Mouse (Mus musculus): ENCODE data around the gene Gm27029. TPM values are rescaled to one million over a fixed set of nuclear protein-coding genes. Genes with fewer than 3 reads are reported as not detected.
"Not testable (repeated sequence)": the region's sequence is repeated elsewhere in the genome, so short reads cannot be mapped to it uniquely, and the experiment has no call there.

The Gm27029 gene
- total and polyA plus RNA-seq, 2 experiments from 2014 or later: 2.2 to 6.4 TPM

- Histone ChIP-seq H3K4me1 (ENCODE audit: insufficient read depth, low read length) (peaks cover 8% of the 10 kb centered on the region; the same call in 1 of the 2 replicates), H3K27me3 (ENCODE audit: insufficient read depth, low read length) (no peaks in the 10 kb centered on the region), H3K27ac (no peak overlapping the region), H3K9ac (replicated peaks; ENCODE audit: low read length) (no peak overlapping the region), H3K4me3 (ENCODE audit: low read length) (no peak overlapping the region), H3K9me3 (ENCODE audit: low read length) (no peaks in the 10 kb centered on the region), H3K36me3 (ENCODE audit: insufficient read depth, low read length) (peaks cover 43% of the 10 kb centered on the region), H3K4me2 (ENCODE audit: low read depth, low read length) (no peak overlapping the region)
- 89% methylated on average over 9 of the region's 9 CpGs for WGBS
- ATAC-seq (no peak), DNase-seq (ENCODE audit: low spot score) (no peak)
- TF ChIP-seq CTCF (IDR thresholded peaks at IDR 0.05; ENCODE audit: low read depth): no peak
Observed at GRCm38 (mm10) chr11:101457631-101458030, 33.0 kb upstream of the Gm27029 start.

- ATAC-seq (no peak), DNase-seq (ENCODE audit: low spot score) (no peak)
- no peak overlapping the region for H3K9ac ChIP-seq (replicated peaks; ENCODE audit: low read length)
- no peak overlapping the region for H3K4me3 ChIP-seq (ENCODE audit: low read length)
- TF ChIP-seq CTCF (IDR thresholded peaks at IDR 0.05; ENCODE audit: low read depth): no peak
- H3K9me3 ChIP-seq (ENCODE audit: low read length): no peaks in the 10 kb centered on the region
- H3K27ac ChIP-seq: no peak overlapping the region
- H3K4me1 ChIP-seq (ENCODE audit: insufficient read depth, low read length): 0 out of 2 replicates have a peak, but pooled peaks cover 4% of the 10 kb centered on the region
- H3K27me3 ChIP-seq (ENCODE audit: insufficient read depth, low read length): no peaks in the 10 kb centered on the region
- H3K36me3 ChIP-seq (ENCODE audit: insufficient read depth, low read length): peaks cover 36% of the 10 kb centered on the region
- no peak overlapping the region for H3K4me2 ChIP-seq (ENCODE audit: low read depth, low read length)
- 91% methylated on average over 7 of the region's 7 CpGs for WGBS
Observed at GRCm38 (mm10) chr11:101455627-101456026, 31.0 kb upstream of the Gm27029 start.

- 0 out of 2 replicates have a peak, but pooled peaks cover 4% of the 10 kb centered on the region for H3K4me1 ChIP-seq (ENCODE audit: insufficient read depth, low read length)
- no peak overlapping the region for H3K4me3 ChIP-seq (ENCODE audit: low read length)
- H3K36me3 ChIP-seq (ENCODE audit: insufficient read depth, low read length): peaks cover 28% of the 10 kb centered on the region
- 18% methylated on average over 6 of the region's 6 CpGs for WGBS
- H3K9me3 ChIP-seq (ENCODE audit: low read length): no peaks in the 10 kb centered on the region
- H3K27ac ChIP-seq: peak overlapping the region; percentile 51
- no peak for TF ChIP-seq CTCF (IDR thresholded peaks at IDR 0.05; ENCODE audit: low read depth)
- H3K4me2 ChIP-seq (ENCODE audit: low read depth, low read length): no peak overlapping the region
- H3K27me3 ChIP-seq (ENCODE audit: insufficient read depth, low read length): no peaks in the 10 kb centered on the region
- H3K9ac ChIP-seq (replicated peaks; ENCODE audit: low read length): no peak overlapping the region
- peak; percentile 64 for DNase-seq (ENCODE audit: low spot score)
- ATAC-seq: peak; percentile 65
Observed at GRCm38 (mm10) chr11:101454702-101455101, 30.1 kb upstream of the Gm27029 start.

- 0 out of 2 replicates have a peak, but pooled peaks cover 5% of the 10 kb centered on the region for H3K36me3 ChIP-seq (ENCODE audit: insufficient read depth, low read length)
Observed at GRCm38 (mm10) chr11:101452093-101452774, 27.6 kb upstream of the Gm27029 start.

GRCm38 (mm10) chr11:101451536-101451935 is 26.9 kb upstream of the Gm27029 start:
- Histone ChIP-seq H3K9ac (replicated peaks; ENCODE audit: low read length) (no peak overlapping the region), H3K4me1 (ENCODE audit: insufficient read depth, low read length) (0 out of 2 replicates have a peak, but pooled peaks cover 4% of the 10 kb centered on the region), H3K4me3 (ENCODE audit: low read length) (no peak overlapping the region), H3K27ac (no peak overlapping the region), H3K27me3 (ENCODE audit: insufficient read depth, low read length) (no peaks in the 10 kb centered on the region), H3K4me2 (ENCODE audit: low read depth, low read length) (no peak overlapping the region), H3K36me3 (ENCODE audit: insufficient read depth, low read length) (no peaks in the 10 kb centered on the region), H3K9me3 (ENCODE audit: low read length) (no peaks in the 10 kb centered on the region)
- ATAC-seq (no peak), DNase-seq (ENCODE audit: low spot score) (no peak)
- 94% methylated on average over 10 of the region's 10 CpGs for WGBS
- no peak for TF ChIP-seq CTCF (IDR thresholded peaks at IDR 0.05; ENCODE audit: low read depth)

More at GRCm38 (mm10) chr11:101452093-101452774, 27.6 kb upstream of the Gm27029 start:
- Histone ChIP-seq H3K27ac (no peak overlapping the region), H3K4me3 (ENCODE audit: low read length) (no peak overlapping the region), H3K27me3 (ENCODE audit: insufficient read depth, low read length) (no peaks in the 10 kb centered on the region), H3K9ac (replicated peaks; ENCODE audit: low read length) (no peak overlapping the region), H3K4me1 (ENCODE audit: insufficient read depth, low read length) (0 out of 2 replicates have a peak, but pooled peaks cover 4% of the 10 kb centered on the region), H3K9me3 (ENCODE audit: low read length) (no peaks in the 10 kb centered on the region), H3K4me2 (ENCODE audit: low read depth, low read length) (no peak overlapping the region)
- DNase-seq (ENCODE audit: low spot score) (no peak), ATAC-seq (no peak)
- 74% methylated on average over 10 of the region's 10 CpGs for WGBS
- TF ChIP-seq CTCF (IDR thresholded peaks at IDR 0.05; ENCODE audit: low read depth): no peak

GRCm38 (mm10) chr11:101450394-101450793 is 25.8 kb upstream of the Gm27029 start:
- Histone ChIP-seq H3K9me3 (ENCODE audit: low read length) (no peaks in the 10 kb centered on the region), H3K9ac (replicated peaks; ENCODE audit: low read length) (no peak overlapping the region)

GRCm38 (mm10) chr11:101449596-101449995 is 25.0 kb upstream of the Gm27029 start:
- not testable (repeated sequence) for H3K4me3 ChIP-seq (ENCODE audit: low read length); H3K36me3 ChIP-seq (ENCODE audit: insufficient read depth, low read length); H3K4me2 ChIP-seq (ENCODE audit: low read depth, low read length); H3K9me3 ChIP-seq (ENCODE audit: low read length); DNase-seq (ENCODE audit: low spot score); H3K4me1 ChIP-seq (ENCODE audit: insufficient read depth, low read length); H3K9ac ChIP-seq (replicated peaks; ENCODE audit: low read length); H3K27me3 ChIP-seq (ENCODE audit: insufficient read depth, low read length); ATAC-seq; H3K27ac ChIP-seq
- 90% methylated on average over 4 of the region's 4 CpGs for WGBS

More at GRCm38 (mm10) chr11:101450394-101450793, 25.8 kb upstream of the Gm27029 start:
- Histone ChIP-seq H3K4me3 (ENCODE audit: low read length) (no peak overlapping the region), H3K27ac (no peak overlapping the region), H3K4me1 (ENCODE audit: insufficient read depth, low read length) (0 out of 2 replicates have a peak, but pooled peaks cover 4% of the 10 kb centered on the region), H3K27me3 (ENCODE audit: insufficient read depth, low read length) (no peaks in the 10 kb centered on the region), H3K4me2 (ENCODE audit: low read depth, low read length) (no peak overlapping the region), H3K36me3 (ENCODE audit: insufficient read depth, low read length) (no peaks in the 10 kb centered on the region)
- 79% methylated on average over 3 of the region's 3 CpGs for WGBS
- DNase-seq (ENCODE audit: low spot score) (no peak), ATAC-seq (no peak)
- peak; percentile 22 for TF ChIP-seq CTCF (IDR thresholded peaks at IDR 0.05; ENCODE audit: low read depth)

Measured in hindbrain, postnatal 0 days (tissue).